Mouse (Mus musculus): Measurements from ENCODE around the gene Gin1.
A peak's percentile ranks its signal among the peaks of the same experiment; 100 is the strongest.
"Not testable (repeated sequence)": the region's sequence is repeated elsewhere in the genome, so short reads cannot be mapped to it uniquely, and the experiment has no call there.

Gene Gin1

DNA sequence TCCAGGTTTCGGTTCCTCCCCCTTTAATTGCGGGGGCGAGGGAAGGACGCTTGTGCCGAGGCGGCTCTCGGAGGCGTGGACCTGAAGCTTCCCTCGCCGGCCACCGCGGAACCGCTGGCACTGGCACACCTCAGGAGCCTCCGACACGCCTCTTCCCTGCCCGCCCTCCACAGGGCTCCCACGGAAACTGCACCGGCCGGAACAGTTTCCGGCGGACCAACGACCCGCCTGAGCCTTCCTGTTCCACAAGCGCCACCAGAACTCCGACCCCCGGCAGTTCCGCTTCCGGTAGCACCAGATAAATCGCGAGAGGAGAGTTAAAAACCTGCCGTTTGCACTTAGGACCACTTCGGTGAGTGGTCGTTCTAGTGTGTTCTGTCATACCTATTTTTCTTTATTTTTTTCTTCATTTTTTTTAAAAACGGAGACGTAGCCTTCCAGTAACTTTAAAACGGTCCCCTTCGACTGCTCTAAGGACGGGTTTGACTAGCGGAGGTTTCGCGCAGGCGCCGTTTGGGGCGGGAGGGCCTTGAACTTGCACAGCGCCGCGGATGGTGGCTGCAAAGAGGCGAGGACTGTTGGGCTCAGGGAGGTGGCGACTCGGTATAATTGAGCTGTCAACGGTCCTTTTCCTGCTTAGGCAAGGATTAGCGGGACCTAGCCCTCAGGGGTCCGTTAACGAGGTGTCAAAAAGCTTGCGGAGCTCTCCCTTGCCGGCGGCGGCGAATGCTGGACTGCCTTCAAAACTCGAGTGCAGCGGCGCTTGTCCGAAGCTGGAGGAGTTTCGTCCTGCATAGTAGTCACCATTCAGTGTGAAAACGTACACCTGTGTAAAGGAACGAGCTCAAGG is at the start of gene Gin1, which contains the start of gene Ppip5k2:
Gene Gin1 (plus strand): TSS at position 269 of the 850 bp plus-strand sequence.
Gene Ppip5k2 (minus strand): TSS at position 508 of the 850 bp plus-strand sequence.
- DNase-seq: peak; percentile 97

DNA sequence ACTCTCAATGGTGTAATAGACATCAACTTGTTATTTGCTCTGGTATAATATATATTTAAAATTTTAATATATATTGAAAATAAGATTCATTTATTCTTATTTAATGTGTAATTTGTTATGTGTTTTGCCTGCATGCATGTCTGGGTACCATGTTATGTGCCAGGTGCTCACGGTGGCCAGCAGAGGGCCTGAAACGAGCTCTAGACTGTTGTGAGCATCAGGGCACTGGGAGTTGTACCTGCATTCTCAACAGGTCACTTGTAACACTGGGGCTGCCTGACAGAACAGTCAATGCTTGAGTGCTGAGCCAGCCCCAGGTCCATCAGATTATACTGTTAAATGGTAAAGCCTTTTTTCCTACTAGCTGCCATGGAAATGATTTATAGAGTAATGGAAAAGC is 43.2 kb upstream of the Gin1 start:
- peak; percentile 8 to 24 for DNase-seq

DNA sequence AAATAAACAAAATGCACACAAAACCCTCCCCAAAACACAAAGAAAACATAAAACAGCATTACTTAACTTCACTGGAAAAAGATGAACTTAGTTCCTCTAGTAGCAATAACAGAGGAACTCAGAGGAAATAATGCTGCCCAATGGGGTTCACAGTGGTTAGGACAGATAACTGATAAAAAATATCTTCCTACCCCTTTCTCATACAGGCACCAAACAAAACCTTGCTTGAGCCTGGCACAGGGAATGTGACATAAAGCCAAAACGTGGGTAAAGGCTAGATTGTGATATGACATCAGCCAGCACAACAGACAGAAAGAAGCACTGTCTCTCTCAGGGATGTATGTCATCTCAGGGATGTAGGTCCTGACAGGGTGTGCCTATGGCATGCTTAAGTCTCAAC is 40.6 kb upstream of the Gin1 start:
- DNase-seq: no peak

DNA sequence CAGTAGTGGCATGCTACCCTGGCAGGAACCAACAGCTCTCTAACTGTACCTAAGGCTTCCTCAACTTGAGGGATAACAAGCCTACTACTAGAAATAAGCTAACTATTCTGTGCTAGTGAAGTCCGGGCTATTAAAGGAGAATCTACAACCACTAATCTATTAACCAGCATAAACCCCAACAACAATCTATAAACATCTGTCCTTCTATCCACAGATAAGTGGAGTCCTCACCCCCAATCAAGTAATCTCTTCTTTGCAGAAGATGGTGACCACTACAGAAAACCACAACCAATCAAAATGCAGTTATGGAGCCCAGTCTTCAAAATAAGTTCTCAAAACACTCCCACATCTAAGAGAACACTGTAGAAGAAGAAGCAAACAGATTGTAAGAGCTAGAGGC is 26.9 kb upstream of the Gin1 start:
- no peak for DNase-seq

DNA sequence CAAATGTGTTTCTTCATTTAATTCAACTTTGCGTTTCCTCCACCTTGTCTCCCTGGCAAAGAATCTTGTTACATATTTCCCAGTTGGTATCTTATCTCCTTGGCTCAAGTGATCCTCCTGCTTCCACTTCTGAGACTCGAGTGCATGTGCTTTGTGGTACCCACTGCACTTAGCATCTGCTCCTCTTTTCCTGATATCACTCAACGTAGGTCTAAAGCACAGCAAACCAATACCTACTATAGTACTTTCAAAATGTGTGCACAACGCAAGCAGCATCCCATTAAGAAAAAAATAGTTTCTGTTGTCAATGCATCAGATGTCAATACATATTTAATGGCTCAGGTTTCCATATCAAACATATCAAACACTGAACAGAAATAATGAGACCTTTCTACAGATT is 24.3 kb upstream of the Gin1 start:
- no peak for DNase-seq

DNA sequence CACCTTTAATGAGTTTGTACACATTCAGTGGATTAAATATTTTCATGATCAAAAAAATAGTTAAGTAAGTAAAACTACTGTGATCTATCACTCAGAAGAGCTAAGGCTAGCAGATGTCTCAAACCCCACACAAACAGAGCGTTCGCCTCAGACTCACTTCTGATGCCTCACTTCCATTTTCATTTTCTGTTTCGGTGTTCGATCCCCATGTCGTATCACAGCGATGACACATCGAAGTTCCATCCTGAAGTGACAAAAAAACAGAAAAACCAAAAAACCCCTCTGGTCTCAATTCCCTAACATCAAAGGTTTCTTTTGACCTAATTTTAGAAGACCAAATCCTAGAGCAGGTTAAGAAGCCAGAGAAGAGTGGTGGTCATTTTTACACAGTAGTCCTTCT is 23.7 kb upstream of the Gin1 start:
- no peak for DNase-seq

DNA sequence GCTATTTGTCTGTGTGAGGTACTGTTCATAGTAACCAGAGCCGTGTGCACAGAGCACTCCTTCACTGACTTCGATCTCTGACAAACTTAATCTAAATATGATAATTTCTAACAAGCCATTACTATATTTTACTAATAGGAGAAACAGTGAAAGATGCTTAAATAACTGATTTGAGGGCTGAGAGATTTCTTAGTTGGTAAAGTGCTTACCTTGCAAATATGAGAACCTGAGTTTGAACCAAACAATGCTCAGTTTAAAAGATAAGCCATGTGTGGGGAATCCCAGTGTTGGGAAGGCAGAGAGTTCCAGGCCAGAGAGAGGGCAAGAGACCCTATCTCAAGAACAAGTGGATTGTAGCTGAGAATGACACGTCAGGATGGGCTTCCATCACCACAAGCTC is 21.8 kb upstream of the Gin1 start:
- no peak for DNase-seq

DNA sequence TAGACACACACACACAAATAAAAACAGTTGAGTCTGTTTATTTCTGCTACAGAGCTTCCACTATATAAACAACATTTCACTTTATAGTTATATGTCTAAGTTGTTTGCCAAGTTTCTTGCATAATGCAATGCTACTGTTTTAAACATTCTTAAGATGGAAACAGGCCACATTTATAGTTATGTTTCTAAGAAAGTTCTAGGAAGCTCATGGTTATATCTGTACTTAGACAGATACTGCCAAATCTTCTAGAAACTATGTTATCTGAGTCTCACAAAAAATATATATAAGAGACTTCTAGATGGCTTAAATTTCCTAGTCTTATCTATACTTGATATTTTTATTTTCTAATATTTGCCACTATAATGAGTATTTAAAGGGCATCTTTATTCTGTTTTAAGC is 16.8 kb upstream of the Gin1 start:
- no peak for DNase-seq

DNA sequence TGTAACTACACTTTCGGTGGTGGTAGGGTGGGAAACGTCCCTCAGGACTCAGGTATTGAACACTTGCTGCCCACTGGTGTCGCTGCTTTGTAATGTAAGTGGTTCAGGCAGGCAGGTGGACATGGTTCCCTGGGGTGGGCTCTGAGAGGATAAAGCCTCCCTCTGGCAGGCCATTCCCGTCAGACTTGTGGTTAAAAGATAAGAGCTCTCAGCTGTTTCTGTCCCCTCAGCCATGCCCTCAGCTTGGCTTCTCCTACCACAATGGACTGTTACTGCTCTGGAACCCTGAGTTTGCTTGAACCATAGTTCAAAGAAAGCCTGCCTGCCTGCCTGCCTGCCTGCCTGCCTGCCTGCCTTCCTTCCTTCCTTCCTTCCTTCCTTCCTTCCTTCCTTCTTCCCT is 15.6 kb upstream of the Gin1 start:
- no peak for DNase-seq

DNA sequence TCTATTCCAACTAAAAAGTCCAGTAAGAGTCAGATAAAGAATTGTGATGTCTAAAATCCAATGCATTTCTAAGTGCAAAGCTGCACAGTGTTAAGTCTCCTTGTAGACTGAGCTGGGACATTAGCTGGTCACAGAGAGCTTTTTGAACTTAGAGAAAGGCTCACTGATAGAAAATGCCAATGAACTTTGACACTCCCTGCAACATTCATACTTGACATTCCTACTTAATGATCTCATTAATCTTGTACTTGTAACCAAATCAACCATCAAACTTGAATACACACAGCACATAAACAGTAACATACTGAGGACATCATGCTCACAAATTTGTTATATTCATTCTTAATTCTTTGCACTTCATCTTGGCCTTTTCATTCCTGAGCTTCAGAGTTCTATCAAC is 10.1 kb upstream of the Gin1 start:
- no peak for DNase-seq

DNA sequence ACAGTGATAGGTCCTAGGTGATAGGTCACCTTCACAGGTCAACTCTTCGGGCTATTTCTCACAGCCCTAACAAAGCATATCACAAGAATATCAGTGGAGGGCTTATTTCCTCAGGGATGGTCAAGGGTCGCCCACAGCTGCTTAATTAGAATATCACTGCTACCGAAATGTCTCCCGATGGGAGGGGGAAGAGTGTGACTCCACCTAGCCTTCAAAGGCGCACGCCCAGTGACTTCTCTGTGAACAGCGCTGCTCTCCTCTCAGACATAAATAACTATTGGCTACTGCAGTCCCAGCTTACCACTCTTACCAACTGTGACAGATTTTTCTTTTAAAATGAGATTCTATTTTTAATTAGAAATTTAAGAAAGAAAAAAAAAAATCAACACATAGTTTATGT is 9.4 kb upstream of the Gin1 start:
- no peak for DNase-seq

DNA sequence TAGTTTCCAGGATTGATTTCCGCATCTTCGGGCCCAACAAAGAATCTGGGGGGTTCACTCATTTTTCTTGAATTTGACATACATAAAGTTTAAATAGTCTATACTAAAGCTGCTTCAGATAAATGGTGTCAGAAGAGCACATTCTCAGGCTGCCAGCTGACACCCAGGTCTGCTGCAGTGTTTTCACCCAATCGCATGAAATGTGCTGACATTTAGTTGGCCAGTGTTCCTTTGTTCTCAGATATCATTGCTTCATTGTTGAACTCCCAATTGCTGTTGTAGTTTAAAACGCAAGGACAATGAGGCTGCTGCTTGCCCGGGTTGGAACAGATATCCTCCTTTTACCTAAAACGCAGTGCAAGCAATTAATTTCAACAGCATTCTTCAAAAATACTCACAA is 8.5 kb upstream of the Gin1 start:
- no peak for DNase-seq

DNA sequence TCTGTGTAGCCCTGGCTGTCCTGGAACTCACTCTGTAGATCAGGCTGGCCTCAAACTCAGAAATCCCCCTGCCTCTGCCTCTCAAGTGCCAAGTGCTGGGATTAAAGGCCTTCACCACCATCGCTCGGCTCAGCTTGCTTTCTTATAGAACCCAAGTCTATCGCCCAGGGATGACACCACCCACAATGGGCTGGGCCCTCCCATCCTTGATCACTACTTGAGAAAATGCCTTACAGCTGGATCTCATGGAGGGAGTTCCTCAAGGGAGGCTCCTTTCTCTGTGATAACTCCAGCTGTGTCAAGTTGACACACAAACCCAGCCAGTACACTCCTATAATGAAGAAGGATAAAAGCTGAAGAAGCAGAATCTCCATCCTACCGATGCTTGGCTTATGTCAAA is 4.3 kb upstream of the Gin1 start:
- DNase-seq: not testable (repeated sequence)

DNA sequence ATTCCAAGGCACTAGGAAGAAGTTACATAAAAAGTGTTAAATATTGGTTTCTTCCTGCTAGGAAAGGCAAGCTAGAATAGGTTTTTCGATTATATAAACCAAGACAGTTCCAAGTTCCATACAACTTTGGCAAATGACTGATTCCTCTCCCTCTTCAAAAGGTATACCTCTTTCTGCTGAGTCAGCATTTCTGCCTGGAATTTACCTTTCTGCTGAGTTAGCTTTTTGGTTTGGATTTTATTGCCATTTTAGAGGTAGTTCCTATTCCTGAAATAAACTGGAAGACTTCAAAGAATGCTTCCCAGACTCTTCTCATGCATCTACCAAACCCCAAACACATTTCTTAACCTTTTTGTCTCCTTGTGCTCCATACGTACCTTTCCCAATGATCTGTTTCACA is 1.9 kb upstream of the Gin1 start:
- DNase-seq: no peak

DNA sequence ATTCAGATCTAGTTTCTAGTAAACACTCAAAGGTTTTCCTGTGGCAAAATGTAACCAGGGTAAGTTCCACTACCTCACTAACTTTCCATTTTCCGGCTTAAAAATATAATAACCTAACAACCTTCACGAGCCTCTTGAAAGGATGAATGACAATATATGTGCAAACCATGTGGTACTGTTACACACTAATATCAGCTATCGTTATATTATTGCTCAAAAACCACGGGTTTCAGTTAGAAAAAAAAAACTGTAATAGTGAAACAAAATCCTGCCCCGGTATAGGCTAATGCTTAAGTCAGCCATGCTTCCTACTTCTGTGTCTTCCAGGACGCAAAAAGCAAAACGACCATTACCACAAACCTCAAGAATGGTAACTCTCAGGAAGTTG is 1.1 kb upstream of the Gin1 start:
- DNase-seq: no peak

DNA sequence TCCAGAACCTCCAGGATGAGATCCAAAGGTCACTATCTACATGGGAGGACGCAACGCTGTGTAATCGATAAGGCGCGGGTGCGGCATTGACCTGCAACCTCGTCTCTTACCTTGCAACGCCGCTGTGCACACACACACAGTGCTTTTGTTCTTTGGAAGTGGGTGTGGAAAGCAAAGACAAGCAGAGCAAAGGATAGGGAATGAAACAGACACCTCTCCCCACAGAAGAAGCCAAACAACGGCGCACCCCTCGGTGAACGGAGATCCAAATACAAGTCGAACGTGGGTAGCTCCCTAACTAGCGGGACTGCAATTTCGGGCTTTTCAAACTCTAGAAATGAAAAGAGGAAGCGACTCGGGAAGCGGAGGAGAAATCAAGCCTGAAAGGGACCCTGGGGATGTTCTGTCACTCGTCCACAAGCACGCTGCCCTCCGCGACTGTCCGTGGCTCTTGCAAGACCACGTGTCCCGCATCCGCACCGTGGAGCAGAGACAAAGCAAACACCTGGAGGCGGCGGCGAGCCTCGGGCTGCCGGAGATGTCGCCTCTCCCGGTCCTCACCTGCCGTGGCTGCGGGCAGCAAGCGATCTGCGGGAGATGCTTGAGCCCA is 573 bp upstream of the Gin1 start:
- DNase-seq: peak; percentile 32 to 43

DNA sequence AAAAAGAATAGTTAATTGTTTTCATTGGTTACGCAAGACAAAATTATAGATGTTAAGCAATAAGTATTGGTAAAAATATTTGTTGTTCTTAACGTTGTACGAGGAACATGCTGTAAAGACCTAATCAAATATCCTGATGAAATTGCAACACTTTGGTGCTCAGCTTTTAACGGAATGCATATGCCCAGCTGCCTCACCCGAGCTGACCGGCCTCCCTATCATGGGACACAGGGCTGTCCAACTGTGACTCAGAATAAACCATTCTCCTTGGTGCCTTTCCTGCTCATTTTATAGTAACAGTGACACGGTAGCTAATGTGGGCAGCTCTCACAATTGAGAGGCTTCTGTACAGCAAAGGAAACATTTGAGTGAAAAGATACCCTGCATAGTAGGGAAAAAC is 1.1 kb downstream of the Gin1 start:
- no peak for DNase-seq

DNA sequence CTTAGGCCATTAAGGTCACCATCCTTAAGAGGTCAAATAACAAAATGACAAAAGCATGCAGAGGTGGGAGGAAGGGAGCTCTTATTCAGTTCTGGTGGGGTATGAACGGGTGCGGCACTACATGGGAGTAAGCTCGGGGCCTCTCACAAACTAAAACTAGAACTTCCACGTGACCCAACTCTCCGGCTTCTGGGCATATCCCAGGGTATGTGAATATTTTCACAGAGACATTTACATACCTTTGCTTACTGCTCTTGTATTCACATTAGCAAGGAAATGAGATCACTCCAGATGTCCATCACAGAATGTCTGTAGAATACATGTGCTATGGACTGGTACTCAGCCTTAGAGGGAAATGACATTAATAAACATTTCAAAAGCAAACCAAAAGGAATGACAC is 1.8 kb downstream of the Gin1 start:
- no peak for DNase-seq

DNA sequence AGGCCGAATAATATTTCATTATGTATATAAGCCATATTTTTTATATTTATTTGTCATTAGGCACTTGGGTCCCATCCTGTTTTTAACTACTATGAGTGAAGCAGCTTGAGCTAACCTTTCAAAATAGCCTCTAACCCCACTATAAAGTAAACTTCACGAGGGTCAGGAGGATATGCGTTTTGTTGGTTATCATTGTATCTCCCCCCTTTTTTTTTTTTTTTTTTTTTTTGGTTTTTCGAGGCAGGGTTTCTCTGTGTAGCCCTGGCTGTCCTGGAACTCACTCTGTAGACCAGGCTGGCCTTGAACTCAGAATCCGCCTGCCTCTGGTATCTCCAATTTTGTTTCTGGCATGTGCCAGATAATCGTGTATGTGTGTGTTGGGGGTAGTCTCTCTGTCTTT is 3.4 kb downstream of the Gin1 start:
- DNase-seq: no peak

DNA sequence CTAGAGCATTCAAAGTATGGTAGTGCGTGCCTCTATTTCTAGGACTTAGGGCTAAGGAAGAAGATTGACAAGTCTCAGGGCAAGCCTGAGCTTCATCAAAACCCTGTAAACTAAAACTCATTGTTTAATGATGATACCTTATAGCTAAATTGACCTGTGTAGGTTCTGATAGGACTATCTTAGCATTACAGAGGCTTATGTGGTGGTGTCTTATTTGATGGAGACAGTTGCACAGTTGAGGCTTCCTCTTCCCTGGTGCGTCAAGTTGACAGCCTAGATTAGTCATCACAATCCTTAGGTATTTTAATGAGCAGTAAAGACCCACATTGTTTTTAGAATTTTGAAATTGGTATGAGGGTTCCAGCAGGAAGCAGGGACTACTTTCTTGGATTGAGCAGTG is 4.0 kb downstream of the Gin1 start:
- DNase-seq: no peak

DNA sequence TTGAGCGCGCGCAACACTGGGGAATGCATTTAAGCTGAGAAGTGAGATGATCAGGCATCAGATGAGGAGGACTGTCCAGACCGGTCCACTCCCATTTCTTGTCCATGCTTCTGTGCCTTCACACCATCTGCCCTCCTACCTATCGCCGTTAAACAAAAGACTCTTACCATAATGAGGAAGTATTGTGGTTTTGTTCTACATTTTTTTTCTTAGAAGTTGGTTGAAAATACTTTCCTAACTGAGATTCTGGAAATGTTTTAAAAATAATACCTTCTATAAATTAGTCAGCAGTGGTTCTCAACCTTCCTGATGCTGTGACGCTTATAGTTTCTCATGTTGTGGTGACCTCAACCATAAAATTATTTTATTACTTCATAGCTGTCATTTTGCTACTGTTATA is 11.7 kb downstream of the Gin1 start:
- no peak for DNase-seq

DNA sequence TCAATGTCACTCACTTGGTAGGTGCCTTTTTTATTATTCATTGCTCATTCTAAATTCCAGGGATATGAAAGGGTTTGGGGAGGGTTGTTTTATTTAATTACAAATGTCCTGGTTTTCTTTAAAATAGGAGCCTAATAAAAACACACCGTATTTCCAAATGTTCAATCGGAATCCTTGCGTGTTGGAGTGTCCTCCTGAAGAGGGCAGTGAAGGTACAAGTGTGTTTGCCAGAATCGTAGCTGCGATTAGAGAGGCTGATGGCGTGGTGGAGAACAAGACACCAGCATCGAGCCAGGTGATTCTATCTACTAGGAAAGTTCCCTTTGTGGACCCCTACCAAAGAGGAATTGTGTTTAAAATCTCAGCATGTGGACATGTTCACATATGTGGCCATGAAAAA is 15.0 kb downstream of the Gin1 start:
- no peak for DNase-seq

DNA sequence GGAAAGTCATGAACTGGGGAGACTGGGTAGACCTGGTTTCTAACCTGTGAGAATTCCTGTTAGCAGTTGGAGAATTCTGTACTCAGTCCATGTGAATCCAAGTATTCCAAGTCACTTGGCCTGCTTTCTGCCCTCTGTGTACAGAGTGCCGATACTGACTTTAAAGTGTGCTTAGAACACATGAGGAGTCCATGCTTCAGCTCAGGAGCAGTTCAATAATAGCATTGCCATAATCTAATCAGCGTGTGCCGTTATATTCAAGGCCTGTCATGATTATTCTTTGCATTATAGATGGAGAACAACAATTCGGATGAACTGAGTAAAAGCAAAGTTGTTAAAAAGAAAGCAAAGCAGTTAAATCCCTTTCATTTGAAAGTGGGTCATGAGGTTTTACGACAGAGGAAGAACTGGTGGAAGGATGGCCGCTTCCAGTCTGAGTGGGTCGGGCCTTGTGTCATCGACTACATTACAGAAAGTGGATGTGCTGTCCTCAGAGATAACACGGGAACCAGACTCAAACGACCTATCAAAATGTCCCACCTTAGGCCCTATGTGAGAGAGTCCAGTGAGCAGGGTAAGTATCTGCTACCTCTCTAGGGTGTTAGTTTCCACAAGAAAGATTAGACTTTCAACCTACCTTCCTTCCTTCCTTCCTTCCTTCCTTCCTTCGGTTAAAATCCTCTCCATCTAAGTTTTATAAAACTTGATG is 15.9 kb downstream of the Gin1 start:
- no peak for DNase-seq

DNA sequence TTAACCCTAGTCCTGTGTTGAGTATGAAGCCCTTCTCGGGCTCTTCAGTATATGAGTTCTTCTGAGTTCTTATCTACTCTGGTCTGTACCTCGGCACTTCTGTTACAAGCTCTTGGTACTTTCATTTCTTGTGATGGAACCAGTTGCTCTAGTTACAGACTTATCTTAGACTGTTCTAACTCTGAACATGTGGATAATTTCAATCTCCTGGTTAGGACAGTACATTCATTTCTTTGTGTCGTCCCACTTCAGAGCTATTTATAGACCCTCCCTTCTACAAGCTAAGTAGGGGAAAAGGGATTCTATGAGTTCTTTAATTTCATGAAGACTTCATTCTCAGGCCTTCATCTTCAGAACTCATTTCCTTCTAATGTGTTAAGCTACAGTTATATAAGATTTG is 17.7 kb downstream of the Gin1 start:
- no peak for DNase-seq
